Mouse (Mus musculus): ENCODE measurements around the gene Pdcl2. TPM values are rescaled to one million over a fixed set of nuclear protein-coding genes. Genes with fewer than 3 reads are reported as not detected.

Gene Pdcl2
- total RNA-seq, 2 experiments from 2014 or later: not detected

DNA sequence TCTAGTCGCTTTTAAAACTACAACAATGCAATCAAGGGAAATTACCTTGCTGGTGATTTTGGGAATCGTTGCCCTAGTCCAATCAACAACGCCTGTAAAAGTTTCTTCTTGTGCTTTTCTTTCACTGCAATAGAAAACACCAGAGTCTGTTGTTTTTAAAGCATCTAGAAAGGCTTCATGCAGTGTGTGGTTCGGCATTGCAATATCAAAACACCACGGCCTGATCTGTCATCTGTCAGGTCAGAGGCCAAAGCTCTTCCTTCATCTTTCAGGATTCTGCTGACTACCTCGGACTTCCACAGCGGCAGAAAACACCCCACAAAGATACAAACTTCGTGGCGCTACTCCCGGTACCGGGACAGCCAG lies 27.6 kb downstream of the Pdcl2 start:
- DNase-seq: no peak

DNA sequence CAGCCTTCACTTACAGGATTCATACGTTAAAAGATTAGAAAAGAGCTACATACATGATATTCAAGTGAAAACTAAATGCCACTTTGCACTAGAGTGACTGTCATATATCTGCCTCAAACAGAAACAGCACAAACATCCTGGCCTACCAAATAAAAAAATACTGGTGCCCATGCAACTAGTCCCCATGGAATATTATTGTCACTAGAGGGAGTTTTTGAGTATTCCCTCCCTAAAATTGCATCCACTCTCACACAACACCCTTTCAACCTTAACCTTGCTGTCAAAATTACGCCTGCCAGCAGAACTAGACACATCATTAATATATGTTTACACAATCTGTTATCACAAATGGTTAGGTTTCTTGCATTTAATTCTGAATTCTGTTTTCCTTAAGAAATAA lies 28.9 kb downstream of the Pdcl2 start:
- no peak for DNase-seq

DNA sequence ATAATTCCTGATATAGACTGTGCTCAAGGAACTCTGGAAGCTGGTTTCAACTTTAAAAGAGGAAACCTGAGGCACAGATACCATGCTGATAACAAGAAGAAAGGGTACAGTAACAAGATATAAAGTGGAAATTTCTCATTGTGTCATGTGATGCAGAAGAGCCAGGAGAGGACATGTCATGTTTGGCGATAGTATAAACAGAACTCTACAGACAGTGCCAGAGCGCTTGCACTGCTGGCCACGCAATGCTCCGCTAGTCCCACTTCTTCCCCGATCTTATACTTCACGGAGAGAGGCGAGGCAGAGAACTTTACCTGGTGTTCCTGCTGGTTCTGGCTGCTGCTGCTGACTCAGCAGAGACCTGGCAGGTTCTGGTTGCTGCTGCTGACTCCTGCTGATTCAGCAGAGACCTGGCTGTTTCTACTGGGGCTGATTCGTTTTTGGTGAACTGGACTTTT lies 41.7 kb downstream of the Pdcl2 start:
- DNase-seq: no peak

DNA sequence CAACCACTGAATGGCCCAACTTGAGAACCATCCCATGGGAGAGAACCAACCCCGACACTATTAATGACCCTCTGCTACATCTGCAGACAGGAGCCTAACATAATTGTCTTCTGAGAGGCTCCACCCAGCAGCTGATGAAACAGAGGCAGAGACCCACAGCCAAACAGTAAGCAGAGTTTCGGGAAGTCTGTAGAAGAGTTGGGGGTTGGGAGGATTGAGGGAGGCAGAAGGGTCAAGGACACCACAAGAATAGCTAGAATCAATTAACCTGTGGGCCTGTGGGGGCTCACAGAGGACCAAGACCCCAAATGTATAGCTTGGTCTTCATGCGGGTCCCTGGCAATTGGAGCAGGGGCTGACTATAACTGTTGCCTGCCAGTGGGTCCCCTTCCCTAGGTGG lies 42.7 kb downstream of the Pdcl2 start:
- DNase-seq: no peak

DNA sequence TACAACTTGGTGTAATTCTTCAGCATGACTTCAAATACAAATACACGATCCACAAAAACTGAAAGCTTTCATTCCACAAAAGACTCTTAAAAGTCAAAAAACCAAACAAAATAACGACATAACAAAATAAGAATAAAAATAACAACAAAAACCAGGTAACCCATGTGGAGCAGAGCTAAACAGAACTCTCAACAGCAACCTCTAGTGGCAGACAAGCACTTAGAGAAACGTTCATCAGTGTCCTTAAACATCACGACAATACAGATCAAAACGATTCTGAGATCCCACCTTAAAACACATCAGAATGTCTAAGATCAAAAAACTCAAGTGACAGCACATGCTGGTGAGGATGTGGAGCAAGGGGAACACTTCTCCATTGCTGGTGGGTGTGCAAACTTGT lies 43.9 kb downstream of the Pdcl2 start:
- no peak for DNase-seq

DNA sequence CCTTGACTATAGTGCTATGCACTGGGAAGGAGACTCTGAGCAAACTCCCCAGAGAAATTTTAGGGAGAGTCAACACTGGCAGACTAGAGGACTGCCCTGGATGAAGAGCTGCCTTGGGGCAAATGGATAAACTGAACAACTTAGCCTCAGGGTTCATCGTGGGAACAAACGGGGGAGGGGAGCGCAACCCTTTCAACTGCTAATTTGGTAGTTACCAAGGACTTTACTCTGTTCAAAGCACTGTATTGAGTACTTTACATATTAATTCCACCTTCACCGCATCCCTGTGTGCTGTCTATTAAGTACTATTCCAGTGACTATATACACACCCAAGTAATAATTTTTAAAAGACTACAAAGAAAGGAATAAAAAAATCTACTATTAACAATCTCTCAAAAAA lies 45.3 kb downstream of the Pdcl2 start:
- DNase-seq: no peak

DNA sequence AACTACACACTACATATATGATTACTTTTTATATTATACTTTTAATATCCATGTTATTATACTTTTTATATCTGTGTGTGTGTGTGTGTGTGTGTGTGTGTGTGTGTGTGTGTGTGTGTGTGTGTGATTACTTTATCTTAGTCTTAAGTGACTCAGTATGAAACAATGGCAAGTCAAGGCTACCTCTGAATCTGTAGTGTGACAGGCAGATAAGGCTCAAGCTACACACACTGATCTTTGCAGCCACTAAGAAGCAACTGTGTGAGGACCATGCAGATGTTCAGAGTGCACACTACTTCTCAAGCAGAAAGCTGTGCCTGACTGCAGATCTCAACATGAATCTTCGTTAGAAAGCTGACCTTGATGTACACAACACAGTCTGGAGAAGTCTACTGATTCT lies 47.1 kb downstream of the Pdcl2 start:
- no peak for DNase-seq

DNA sequence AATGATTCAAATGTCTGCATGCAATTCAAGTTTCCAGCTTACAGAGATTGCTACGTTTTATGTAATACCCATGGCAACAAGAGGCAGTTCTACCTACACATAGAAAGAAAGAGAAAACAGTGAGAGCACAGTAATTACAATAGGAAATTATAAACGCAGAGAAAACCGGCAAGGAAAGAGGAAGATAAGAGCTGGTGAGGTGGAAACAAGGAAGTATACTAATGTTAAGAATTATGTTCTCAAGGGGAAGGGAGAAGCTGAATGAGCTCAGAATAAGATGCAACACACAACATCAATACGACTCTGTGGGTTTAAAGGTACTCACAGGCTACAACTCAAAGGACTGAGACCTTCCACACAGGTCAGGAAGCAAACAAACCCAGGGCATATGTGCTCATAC lies 56.0 kb downstream of the Pdcl2 start:
- DNase-seq: no peak

Other genes starting within 250 kb of the Pdcl2 start
- gene Srd5a3, start 190.9 kb downstream of the Pdcl2 start, total RNA-seq (2021): 10 to 100 TPM; 20.8 to 23.7 TPM
- gene Tmem165, start 147.3 kb downstream of the Pdcl2 start, total RNA-seq (2021): 10 to 100 TPM; 49.4 to 50.4 TPM
- gene Clock, start 26.4 kb downstream of the Pdcl2 start, total RNA-seq (2021): 10 to 100 TPM; 37.1 to 38.9 TPM
- gene Nmu, start 32.6 kb upstream of the Pdcl2 start, total RNA-seq (2021): not detected
- gene Gm7271, start 152.9 kb upstream of the Pdcl2 start, total RNA-seq (2021): not detected
- 10 to 100 TPM; 28.7 to 29.8 TPM for gene Exoc1, start 198.2 kb upstream of the Pdcl2 start, total RNA-seq (2021)